Mouse (Mus musculus): ENCODE data around the gene Slc3a2. TPM values are rescaled to one million over a fixed set of nuclear protein-coding genes. Genes with fewer than 3 reads are reported as not detected.

The Slc3a2 gene
- polyA plus RNA-seq, 1 experiment from 2014 or later: 153 TPM

- no peak overlapping the region for H3K9ac ChIP-seq
- no peak overlapping the region for H3K27ac ChIP-seq
- H3K9me3 ChIP-seq: no peaks in the 10 kb centered on the region
- 34% methylated on average over 9 of the region's 10 CpGs for WGBS
- peaks cover 12% of the 10 kb centered on the region for H3K27me3 ChIP-seq
- H3K4me1 ChIP-seq (replicated peaks): peaks cover 21% of the 10 kb centered on the region
- H3K36me3 ChIP-seq: no peaks in the 10 kb centered on the region
- 0 out of 2 replicates have a peak, but pooled peaks have one; percentile 12 for ATAC-seq (ENCODE audit: low FRiP score)
- no peak overlapping the region for H3K4me3 ChIP-seq
- H3K4me2 ChIP-seq: 0 out of 2 replicates have a peak overlapping the region, but pooled peaks have one; percentile 6
Observed at GRCm38 (mm10) chr19:8663911-8664421, 59.2 kb downstream of the Slc3a2 start.

GRCm38 (mm10) chr19:8663360-8663839 lies 59.8 kb downstream of the Slc3a2 start, which contains the start of gene Chrm1:
Chrm1 (plus strand) TSS chr19:8663789.
- no peak for ATAC-seq (ENCODE audit: low FRiP score)
- Histone ChIP-seq H3K36me3 (no peaks in the 10 kb centered on the region), H3K9me3 (no peaks in the 10 kb centered on the region), H3K27me3 (peaks cover 12% of the 10 kb centered on the region), H3K4me2 (peak within 1 kb of the TSS; percentile 88), H3K4me1 (replicated peaks) (peaks cover 21% of the 10 kb centered on the region), H3K27ac (no peak within 1 kb of the TSS), H3K4me3 (peak within 1 kb of the TSS; percentile 50; the same call in 1 of the 2 replicates), H3K9ac (no peak within 1 kb of the TSS)
- WGBS: 72% methylated on average over 9 of the region's 9 CpGs

GRCm38 (mm10) chr19:8662337-8662736 lies 60.8 kb downstream of the Slc3a2 start:
- Histone ChIP-seq H3K4me3 (peak overlapping the region; percentile 50), H3K4me2 (peak overlapping the region; percentile 88), H3K9me3 (no peaks in the 10 kb centered on the region), H3K27ac (no peak overlapping the region), H3K9ac (peak overlapping the region; percentile 73), H3K4me1 (replicated peaks) (peaks cover 21% of the 10 kb centered on the region), H3K27me3 (peaks cover 12% of the 10 kb centered on the region), H3K36me3 (no peaks in the 10 kb centered on the region)
- ATAC-seq (ENCODE audit: low FRiP score): peak; percentile 66
- 3% methylated on average over 11 of the region's 11 CpGs for WGBS

- no peak overlapping the region for H3K27ac ChIP-seq
- peak overlapping the region; percentile 73 for H3K9ac ChIP-seq
- ATAC-seq (ENCODE audit: low FRiP score): peak; percentile 70
- peaks cover 12% of the 10 kb centered on the region for H3K27me3 ChIP-seq
- no peaks in the 10 kb centered on the region for H3K9me3 ChIP-seq
- no peaks in the 10 kb centered on the region for H3K36me3 ChIP-seq
- H3K4me2 ChIP-seq: peak overlapping the region; percentile 88
- peak overlapping the region; percentile 50 for H3K4me3 ChIP-seq
- H3K4me1 ChIP-seq (replicated peaks): peaks cover 21% of the 10 kb centered on the region
- under 1% methylated on average over 35 of the region's 35 CpGs for WGBS
Observed at GRCm38 (mm10) chr19:8661821-8662307, 61.3 kb downstream of the Slc3a2 start.

Small RNAs within 50 kb of the gene (microRNA-seq; reads per million reads assigned to microRNA genes)
- not detected for gene Mir6992

Other genes starting within 250 kb of the Slc3a2 start
- 4.4 and 4.8 TPM in 2 replicates for gene Slc22a8, start 132.1 kb downstream of the Slc3a2 start, polyA plus RNA-seq (2015; fragmentation: Nextera tagmentation; extraction: Ambion mirVana)
- 8.3 and 9.8 TPM in 2 replicates for gene Slc22a6, start 105.3 kb downstream of the Slc3a2 start, polyA plus RNA-seq (2015; fragmentation: Nextera tagmentation; extraction: Ambion mirVana)
- gene Chrm1, start 59.6 kb downstream of the Slc3a2 start, polyA plus RNA-seq (2015; fragmentation: Nextera tagmentation; extraction: Ambion mirVana): 0.51 and 0.71 TPM in 2 replicates
- gene Wdr74, start 12.5 kb upstream of the Slc3a2 start, polyA plus RNA-seq (2015; fragmentation: Nextera tagmentation; extraction: Ambion mirVana): 82.6 and 89.9 TPM in 2 replicates
- gene 1700092M07Rik, start 17.3 kb upstream of the Slc3a2 start, polyA plus RNA-seq (2015; fragmentation: Nextera tagmentation; extraction: Ambion mirVana): 1.9 and 3.0 TPM in 2 replicates
- gene Stx5a, start 18.0 kb upstream of the Slc3a2 start, polyA plus RNA-seq (2015; fragmentation: Nextera tagmentation; extraction: Ambion mirVana): 120 and 128 TPM in 2 replicates
- 168 and 170 TPM in 2 replicates for gene Nxf1, start 33.7 kb upstream of the Slc3a2 start, polyA plus RNA-seq (2015; fragmentation: Nextera tagmentation; extraction: Ambion mirVana)
- 257 and 258 TPM in 2 replicates for gene Tmem223, start 47.6 kb upstream of the Slc3a2 start, polyA plus RNA-seq (2015; fragmentation: Nextera tagmentation; extraction: Ambion mirVana)
- gene Tmem179b, start 51.1 kb upstream of the Slc3a2 start, polyA plus RNA-seq (2015; fragmentation: Nextera tagmentation; extraction: Ambion mirVana): 38.1 and 38.6 TPM in 2 replicates
- 27.1 and 30.1 TPM in 2 replicates for gene Taf6l, start 63.0 kb upstream of the Slc3a2 start, polyA plus RNA-seq (2015; fragmentation: Nextera tagmentation; extraction: Ambion mirVana)
- gene Polr2g, start 75.2 kb upstream of the Slc3a2 start, polyA plus RNA-seq (2015; fragmentation: Nextera tagmentation; extraction: Ambion mirVana): 153 and 163 TPM in 2 replicates
- 8.0 and 8.4 TPM in 2 replicates for gene Zbtb3, start 79.2 kb upstream of the Slc3a2 start, polyA plus RNA-seq (2015; fragmentation: Nextera tagmentation; extraction: Ambion mirVana)
- 60.4 and 61.4 TPM in 2 replicates for gene Ttc9c, start 96.0 kb upstream of the Slc3a2 start, polyA plus RNA-seq (2015; fragmentation: Nextera tagmentation; extraction: Ambion mirVana)
- gene Hnrnpul2, start 96.6 kb upstream of the Slc3a2 start, polyA plus RNA-seq (2015; fragmentation: Nextera tagmentation; extraction: Ambion mirVana): 5.8 and 6.3 TPM in 2 replicates
- not detected in 2 replicates for gene AC129217.1, start 106.4 kb upstream of the Slc3a2 start, polyA plus RNA-seq (2015; fragmentation: Nextera tagmentation; extraction: Ambion mirVana)
- 82.9 and 84.0 TPM in 2 replicates for gene Bscl2, start 114.1 kb upstream of the Slc3a2 start, polyA plus RNA-seq (2015; fragmentation: Nextera tagmentation; extraction: Ambion mirVana)
- 346 and 374 TPM in 2 replicates for gene Gng3, start 115.8 kb upstream of the Slc3a2 start, polyA plus RNA-seq (2015; fragmentation: Nextera tagmentation; extraction: Ambion mirVana)
- 1.0 and 1.3 TPM in 2 replicates for gene Lrrn4cl, start 127.4 kb upstream of the Slc3a2 start, polyA plus RNA-seq (2015; fragmentation: Nextera tagmentation; extraction: Ambion mirVana)
- gene Ubxn1, start 148.1 kb upstream of the Slc3a2 start, polyA plus RNA-seq (2015; fragmentation: Nextera tagmentation; extraction: Ambion mirVana): 162 TPM in 2 replicates
- 71.0 and 72.3 TPM in 2 replicates for gene Uqcc3, start 157.6 kb upstream of the Slc3a2 start, polyA plus RNA-seq (2015; fragmentation: Nextera tagmentation; extraction: Ambion mirVana)
- gene Lbhd1, start 160.4 kb upstream of the Slc3a2 start, polyA plus RNA-seq (2015; fragmentation: Nextera tagmentation; extraction: Ambion mirVana): 45.3 and 57.7 TPM in 2 replicates
- gene Gm49403, start 160.6 kb upstream of the Slc3a2 start, polyA plus RNA-seq (2015; fragmentation: Nextera tagmentation; extraction: Ambion mirVana): not detected in 2 replicates
- 56.5 and 61.6 TPM in 2 replicates for gene 1810009A15Rik, start 165.5 kb upstream of the Slc3a2 start, polyA plus RNA-seq (2015; fragmentation: Nextera tagmentation; extraction: Ambion mirVana)
- not detected in 2 replicates for gene Gm49416, start 165.6 kb upstream of the Slc3a2 start, polyA plus RNA-seq (2015; fragmentation: Nextera tagmentation; extraction: Ambion mirVana)
- gene Ints5, start 169.6 kb upstream of the Slc3a2 start, polyA plus RNA-seq (2015; fragmentation: Nextera tagmentation; extraction: Ambion mirVana): 34.3 and 34.6 TPM in 2 replicates
- 91.7 and 95.9 TPM in 2 replicates for gene Ganab, start 174.7 kb upstream of the Slc3a2 start, polyA plus RNA-seq (2015; fragmentation: Nextera tagmentation; extraction: Ambion mirVana)
- gene B3gat3, start 197.0 kb upstream of the Slc3a2 start, polyA plus RNA-seq (2015; fragmentation: Nextera tagmentation; extraction: Ambion mirVana): 89.7 and 91.8 TPM in 2 replicates
- gene Rom1, start 206.0 kb upstream of the Slc3a2 start, polyA plus RNA-seq (2015; fragmentation: Nextera tagmentation; extraction: Ambion mirVana): 1.6 and 1.8 TPM in 2 replicates
- gene Eml3, start 206.2 kb upstream of the Slc3a2 start, polyA plus RNA-seq (2015; fragmentation: Nextera tagmentation; extraction: Ambion mirVana): 9.4 and 11.3 TPM in 2 replicates
- gene Mta2, start 218.5 kb upstream of the Slc3a2 start, polyA plus RNA-seq (2015; fragmentation: Nextera tagmentation; extraction: Ambion mirVana): 133 and 137 TPM in 2 replicates
- gene Tut1, start 230.5 kb upstream of the Slc3a2 start, polyA plus RNA-seq (2015; fragmentation: Nextera tagmentation; extraction: Ambion mirVana): 29.4 and 31.1 TPM in 2 replicates
- gene Eef1g, start 243.7 kb upstream of the Slc3a2 start, polyA plus RNA-seq (2015; fragmentation: Nextera tagmentation; extraction: Ambion mirVana): 344 and 348 TPM in 2 replicates

All from hindbrain, embryonic 13.5 days (tissue).